Mouse (Mus musculus) skeletal muscle tissue, adult 2 months (tissue): Measurements from ENCODE around the gene Muc20.

Experiments used
- DNase-seq: peaks from one replicate; pipeline ENCODE4 v3.0.0-alpha.2; 2012; ENCODE audit warnings: low read depth, low spot score

The Muc20 gene

DNA sequence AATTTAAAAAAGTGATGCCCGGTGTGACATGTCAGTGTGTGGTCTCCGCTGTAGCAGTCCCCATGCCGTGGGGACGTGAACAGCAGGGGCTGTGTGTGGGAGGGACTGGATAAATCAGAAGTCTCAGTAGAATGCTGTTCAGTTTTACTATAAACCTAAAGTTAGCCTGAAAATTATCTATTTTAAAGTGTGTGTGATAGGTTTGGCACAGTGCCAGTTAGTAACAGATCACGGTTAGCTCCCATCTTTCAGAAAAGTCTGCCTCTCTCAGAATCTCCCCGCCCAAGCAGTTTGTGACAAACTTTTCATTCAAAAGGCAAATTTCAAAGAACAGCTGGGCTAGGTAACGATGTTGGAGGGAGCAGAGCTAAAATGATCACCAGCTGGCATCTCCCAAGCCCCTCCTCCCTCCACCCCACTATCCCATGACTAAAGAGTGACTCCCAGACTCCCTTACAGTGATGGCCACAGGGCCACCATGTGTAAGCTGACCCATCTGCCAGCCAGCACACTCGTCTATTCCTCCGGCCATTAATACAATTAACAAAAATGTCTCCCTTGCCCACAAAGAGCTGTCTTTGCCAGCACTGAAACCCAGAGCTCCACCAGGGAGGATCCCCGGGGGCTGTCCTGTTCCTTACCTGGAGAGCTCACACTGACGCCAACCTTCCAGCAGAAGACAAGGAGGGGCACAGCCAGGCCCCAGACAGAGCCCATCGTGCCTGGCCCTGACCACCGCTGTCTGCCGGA lies 384 bp downstream of the Muc20 start:
- DNase-seq: no peak

DNA sequence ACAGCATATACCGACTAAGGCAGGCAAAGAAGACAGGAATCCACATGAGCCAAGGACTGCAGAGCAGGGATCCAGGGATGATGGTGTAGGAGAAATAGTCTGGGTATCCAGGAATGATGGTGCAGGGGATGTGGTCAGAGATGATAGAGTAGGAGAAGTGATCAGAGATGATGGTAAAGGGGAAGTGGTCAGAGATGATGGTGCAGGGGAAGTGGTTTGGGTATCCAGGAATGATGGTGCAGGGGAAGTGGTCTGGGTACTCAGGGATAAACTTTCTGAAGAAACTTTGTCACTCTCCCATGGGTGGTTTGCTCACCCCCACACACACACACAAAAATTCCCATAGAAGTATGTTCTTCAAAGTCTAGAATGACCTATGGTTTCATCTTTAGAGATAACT lies 2.1 kb downstream of the Muc20 start:
- DNase-seq: no peak

DNA sequence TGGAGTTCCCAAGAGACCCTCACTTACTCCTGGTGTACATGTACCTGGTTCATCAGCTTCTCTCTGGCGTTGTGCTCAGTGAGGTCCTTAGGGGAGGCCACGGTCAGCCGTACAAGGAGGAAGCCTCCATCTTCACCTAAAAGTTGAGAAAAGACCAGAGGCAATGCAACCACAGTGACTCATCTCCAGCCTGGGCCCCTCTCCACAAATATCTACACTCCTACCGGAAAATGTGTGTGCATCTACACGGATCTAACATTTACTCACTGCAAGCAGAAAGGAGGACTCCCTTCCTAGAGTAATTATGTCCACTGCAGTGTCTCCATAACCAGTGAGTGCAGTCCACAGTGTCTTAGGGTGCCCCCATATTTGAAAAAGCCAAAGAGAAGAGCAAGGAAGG lies 7.2 kb downstream of the Muc20 start:
- DNase-seq: no peak

DNA sequence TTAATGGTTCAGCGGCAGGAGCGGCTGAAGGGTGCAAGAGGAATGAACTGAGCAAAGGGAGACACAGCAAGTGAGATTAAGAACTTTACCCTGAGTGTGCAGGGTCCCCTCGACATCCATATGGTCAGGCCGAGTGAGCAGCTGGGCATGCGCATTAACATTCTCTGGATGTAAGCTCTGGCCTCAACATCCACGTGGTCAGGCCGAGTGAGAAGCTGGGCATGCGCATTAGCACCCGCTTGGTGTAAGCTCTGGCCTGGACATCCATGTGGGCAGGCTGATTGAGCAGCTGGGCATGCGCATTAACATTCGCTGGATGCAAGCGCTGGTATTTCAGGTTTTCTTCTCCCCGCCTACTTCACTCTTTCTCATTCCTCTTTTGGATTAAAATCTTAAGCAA lies 12.4 kb downstream of the Muc20 start:
- no peak for DNase-seq

DNA sequence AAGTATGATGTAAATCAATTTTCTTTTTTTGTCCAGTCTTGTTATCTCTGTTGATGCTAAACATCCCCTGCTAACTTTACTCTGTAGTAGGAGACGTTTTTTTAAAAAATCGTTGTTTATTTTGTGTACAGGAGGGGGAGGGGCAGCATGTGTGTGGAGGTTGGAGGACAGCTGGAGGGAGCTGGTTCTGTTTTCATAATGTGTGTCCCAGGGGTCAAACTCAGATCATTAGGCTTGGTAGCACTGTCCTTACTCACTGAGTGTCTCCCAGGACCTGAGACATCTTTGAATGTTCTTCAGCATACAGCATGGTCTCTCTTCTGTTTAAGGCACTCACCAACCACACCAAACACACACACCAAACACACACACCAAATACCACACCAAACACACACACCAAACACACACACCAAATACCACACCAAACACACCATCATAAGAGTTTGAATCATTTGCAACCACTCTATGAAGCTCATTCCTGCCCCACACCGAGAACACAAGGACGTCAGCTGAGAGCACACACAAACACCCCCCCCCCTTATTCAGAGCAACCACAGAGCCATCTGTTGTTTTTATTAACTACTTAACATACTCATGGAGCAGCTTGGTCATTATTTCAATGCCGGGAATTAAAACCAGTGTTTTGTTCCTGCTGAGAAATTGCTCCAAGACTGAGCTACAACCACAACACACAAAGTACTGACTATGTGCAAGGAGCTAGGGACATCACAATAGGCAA lies 13.7 kb downstream of the Muc20 start:
- no peak for DNase-seq

DNA sequence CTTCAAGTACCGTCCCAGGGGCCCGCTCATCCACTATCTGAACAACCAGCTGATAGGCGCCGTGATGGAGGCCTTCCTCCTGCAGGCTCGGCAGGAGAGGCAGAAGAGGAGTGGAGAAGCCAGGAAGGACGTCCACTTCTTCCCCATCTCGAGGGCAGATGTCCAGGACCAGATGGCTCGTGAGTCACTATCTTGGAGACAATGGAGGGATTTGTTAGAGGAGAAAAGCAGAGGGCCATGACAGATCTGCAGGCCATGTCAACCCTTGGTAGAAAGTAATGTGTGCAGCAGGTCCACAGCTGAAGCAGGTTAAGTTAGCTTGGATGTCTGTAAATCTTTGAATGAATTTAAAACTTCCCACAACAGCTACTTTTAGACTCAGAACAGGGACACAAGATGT lies 18.3 kb downstream of the Muc20 start:
- no peak for DNase-seq

DNA sequence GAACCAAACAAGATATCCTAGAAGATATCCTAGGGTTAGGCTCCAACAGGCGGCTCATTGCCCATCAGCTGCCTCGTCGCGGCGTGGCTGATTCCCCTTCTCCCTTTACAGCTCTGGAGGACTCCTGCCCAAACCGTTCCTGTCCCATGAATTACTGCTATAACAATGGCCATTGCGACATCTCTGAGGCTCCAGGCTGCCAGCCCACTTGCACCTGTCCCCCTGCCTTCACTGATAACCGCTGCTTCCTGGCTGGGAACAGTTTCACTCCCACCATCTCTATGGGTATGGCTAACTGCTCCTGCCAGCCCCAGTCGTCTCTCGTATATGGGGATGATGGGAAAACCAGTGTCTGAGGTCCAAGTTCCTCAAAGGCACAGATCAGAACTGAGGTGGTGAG lies 20.6 kb downstream of the Muc20 start:
- no peak for DNase-seq

DNA sequence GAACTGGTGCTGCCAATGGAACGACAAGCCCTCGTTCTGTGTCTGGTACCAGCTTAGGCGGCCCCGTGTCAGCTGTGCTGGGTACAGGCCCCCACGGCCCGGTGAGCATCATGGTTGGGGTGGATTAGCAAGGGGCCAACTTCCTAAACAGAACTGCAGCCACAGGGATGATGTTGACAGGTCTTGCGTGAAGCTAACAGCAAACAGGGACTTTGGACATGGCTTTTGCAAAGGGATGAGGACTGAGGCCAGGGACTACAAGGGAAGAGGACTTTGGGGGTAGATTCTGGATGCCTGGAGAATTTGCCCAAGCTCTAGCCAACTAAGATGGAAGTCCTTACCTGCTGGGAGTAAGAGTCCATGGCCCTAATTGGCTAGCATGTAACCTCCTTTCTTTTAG lies 30.3 kb downstream of the Muc20 start:
- DNase-seq: no peak

DNA sequence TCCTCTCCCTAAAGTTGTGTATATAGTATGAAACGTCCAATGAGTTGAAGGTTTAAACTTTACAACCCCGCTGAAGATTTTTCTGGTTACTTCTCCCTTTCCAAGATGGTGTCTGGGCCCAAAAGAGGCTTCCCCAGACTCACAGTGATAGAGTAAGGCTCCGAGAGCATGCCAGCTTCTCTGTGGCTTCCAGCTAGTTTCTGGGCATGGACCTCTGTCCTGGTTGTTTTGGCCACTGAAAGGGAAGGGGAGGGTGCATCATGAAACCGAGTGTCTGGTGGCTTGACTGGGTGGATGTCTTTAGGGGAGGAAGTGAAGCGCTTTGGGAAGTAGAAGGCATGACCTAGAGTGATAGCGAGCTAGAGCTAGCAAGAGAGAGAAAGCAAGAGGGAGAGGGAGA lies 32.3 kb downstream of the Muc20 start:
- no peak for DNase-seq

DNA sequence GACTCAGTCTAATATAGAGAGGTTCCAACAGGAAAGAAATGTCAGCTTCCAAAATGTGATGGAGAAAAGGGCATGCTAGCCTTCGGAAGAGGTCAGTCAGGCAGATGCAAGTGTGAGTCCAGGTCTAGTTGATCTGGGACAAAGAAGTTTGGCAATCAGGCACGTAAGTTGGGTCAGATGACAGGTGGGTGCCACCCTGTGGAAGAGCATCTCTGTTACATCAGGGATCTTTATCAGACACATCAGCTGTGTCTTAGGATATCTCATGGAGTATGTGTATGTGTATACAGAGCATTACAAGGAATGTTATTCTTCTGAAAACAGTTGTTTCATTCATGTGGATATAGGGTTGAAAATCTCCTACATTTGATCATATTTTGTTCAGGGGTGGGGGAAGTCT lies 32.7 kb downstream of the Muc20 start:
- no peak for DNase-seq

DNA sequence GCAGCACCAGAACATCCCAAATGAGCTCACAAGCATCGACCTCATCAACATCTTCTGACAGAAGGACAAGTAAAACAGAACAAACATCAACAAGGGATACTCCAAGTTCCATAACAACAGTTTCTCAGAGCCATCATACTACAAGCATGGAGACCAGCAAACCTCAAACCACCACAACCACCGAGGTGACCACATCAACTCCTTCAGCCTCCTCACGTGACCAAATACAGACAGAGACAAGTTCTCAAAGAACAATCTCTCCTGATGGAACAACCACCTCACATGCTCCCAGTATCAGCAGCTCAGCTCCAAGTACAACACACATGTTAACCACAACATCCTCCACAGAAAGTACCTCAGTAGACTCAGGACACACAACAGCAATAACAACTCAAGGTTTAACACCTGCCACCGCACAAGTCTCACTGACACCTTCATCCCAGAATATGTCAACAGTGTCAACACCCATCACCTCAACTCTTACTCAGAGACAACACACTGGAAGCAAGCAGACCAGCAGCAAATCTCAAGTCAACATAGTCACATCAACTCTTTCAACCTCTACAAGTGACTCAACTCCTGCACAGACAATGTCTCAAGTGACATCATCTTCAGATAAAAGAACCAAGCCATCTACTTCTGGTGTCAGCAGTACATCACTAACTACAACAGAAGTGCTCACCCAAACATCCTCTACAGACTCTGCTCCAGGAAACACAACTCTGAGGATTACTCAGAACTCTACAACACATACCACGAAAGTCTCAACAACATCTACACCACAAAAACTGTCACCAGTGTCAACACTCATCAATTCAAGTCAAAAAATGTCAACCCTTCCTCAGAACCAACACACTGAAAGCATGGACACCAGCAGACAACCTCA lies 46.8 kb downstream of the Muc20 start:
- no peak for DNase-seq

DNA sequence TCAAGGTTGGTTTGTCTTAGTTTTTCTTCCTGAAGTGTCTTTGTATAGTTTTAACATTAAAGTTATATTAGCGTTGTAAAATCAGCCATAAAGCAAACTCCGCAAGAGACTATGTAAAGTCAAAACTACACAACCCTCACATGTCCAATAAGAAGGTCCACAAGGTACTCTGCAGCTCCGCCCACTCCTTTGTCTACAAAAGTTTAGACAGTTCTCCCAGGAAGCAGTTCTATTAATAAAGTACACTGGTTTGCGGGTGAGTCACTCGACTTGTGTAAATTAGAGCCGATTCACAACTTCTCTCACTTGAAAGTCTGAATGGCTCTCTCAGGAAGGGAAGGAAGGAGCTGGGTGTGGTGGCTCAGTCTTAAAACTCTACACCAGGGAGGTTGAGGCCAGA lies 51.4 kb downstream of the Muc20 start:
- DNase-seq: no peak

DNA sequence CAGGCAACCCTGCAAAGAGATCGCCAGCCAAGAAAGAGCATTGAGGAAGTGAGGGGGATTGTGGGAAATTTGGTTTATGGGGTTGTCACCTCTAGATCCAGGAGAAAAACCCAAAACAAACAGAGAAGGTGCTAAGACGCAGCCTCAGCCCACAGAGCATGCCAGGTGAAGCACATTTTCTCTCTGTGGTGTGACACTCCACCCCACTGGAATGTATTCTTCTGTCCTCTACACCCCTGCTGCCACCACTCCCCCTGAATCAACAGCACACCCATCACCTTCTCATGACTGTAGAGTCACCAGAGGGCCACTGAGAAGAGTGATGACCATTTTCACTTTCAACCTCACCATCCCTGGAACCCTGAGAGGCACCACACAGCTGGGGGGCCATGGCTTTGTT lies 54.5 kb downstream of the Muc20 start:
- no peak for DNase-seq

DNA sequence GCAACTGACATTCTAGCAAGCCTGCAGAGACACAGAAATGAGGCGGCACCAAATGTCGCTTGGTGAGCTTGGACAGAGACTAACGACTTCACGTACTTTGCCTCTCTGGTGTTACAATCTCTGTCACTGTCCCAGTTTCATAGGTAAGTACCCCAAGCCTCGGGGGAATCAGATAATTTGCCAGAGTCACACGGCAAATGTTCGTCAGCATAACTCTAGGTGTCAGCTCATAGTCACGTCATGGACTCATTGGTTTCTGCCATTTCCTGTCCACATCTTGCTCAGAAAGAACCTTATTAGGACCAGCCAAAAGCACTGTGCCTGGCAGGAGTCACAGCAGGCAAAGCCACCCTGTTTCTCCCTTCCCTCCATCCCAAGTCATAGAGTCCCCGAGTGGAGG lies 55.9 kb downstream of the Muc20 start:
- DNase-seq: no peak

DNA sequence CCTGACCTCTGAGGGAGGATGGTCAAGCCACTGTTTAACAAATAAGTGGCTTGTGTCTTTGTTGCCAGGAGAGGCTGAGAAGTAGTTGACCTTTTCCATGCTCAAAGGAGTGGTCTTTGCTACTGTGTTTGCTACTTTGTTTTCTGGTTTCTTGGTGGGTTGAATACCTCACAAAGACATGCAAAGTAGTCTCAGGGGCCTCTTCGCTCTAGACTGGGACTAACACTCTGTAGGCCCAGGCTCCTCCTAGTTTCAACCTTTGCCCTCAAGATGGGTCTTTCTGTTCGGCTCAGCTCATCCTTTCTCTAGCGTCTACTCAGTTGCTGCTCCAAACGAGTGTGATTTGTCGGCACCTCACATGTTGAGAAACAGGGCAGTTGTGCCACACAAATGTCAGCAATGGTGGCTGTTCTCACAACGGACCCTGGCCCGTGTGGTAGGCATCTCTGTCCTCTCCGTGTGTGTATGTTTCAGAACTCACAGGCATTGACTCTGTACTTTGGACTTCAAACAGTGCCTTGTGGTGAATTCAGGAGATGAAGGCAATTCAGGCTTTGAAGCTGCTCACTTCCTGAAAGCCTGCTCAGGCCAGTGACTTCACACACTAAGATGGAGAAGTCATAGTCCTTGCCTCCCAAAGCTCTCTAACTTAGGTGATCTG lies 57.1 kb downstream of the Muc20 start:
- DNase-seq: no peak

DNA sequence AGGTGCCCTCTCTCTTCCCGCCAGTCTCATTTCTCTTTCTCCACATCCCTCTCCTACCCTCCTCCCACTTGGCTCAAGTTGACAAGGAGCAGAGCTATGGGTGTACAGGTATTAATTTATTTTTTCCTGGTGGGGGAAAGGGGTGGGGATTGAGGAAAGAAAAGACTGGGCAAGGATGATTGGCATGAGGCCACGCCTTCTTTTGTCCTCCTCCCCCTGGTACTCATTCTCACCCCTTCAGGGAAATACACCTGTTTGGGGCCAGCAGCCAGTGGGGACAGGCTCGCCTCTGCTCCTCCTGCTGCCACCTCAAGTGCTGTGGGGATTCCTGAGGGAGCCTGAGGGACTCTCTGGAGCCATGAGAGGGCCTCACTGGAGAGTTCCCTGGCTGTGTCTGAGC lies 61.2 kb downstream of the Muc20 start:
- no peak for DNase-seq

DNA sequence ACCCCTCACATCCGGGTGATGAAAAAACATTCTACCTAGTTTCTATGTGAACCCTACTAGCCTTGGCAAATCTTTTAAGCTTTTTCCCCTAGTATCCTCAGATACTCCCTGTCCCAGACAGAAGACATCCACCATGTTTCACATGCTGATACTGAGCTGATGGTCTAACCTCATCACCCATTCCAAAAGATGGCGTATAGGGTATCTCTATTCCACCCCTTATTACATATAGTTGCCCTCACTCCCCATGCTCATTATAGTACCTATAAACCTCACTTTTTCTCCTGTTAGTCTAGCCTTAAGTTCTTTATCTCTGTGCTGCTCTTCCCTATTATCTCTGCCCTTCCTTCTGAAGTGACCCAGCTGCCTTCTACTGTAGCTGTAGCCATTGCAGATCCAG lies 61.6 kb downstream of the Muc20 start, which contains the start of gene Muc4:
TSS of gene Muc4 (plus strand) at position 301 of the 400 bp plus-strand sequence.
- no peak for DNase-seq

DNA sequence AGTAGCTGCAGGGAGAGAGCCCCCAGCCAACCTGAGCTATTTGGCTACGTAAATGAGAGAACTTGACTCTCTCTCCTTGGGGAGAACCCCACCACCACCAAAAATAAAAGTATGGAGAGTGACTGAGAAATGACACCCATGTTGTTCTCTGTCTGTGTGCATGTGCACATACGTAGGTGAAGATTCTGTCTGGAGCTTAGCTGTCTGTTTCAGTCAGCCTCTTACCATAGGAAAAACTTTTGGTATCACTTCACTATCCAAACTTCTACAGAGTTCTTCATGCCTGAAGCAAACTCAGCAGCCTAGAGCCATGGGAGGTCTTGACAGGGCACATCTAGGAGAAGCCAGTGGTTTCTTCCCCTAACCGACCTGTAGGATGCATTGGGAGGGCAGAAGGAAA lies 64.0 kb downstream of the Muc20 start:
- DNase-seq: no peak

DNA sequence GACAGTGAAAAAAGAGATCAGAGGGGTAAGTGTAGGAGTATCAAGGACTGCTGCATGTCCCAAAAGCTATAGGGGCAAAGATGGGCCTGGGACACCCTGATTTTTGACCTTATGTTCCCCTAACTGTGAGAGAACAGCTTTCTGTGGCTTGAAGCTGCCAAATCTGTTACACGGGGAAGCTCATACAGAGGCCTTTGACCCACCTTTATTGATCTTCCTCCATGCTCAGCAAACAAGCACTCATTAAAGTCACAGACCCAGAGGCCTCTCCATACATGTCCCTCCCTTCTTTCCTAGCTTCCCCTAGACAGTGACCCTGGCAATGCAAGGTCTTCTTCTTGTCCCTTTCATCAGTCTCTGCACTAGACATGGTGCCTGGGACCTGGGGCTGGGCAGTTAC lies 68.5 kb downstream of the Muc20 start:
- DNase-seq: no peak

DNA sequence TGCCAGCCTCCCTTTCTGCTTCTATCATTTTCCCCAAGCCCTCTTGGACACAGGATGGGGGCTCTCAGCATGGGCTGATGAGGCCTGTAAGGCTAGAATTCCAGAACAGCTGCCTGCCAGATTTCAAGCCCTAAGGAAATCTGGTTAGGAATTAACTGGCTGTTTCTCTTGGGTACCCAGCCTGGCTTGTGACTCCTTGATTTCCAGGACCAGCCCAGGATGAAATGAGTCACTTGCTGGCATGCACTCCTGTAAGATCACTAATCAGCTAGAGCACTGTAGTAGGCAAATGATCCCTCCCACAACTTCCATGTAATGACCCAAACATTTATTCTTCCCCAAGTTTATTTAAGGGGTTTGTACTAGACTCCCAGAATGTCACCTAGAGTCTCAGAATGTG lies 69.0 kb downstream of the Muc20 start:
- no peak for DNase-seq
